Mouse (Mus musculus) midbrain, embryonic 10.5 days (tissue): ENCODE measurements around the gene Armcx2. TPM values are rescaled to one million over a fixed set of nuclear protein-coding genes. Genes with fewer than 3 reads are reported as not detected.
A peak's percentile ranks its signal among the peaks of the same experiment; 100 is the strongest.
"Not testable (repeated sequence)": the region's sequence is repeated elsewhere in the genome, so short reads cannot be mapped to it uniquely, and the experiment has no call there.

ENCODE experiments used
- DNase-seq: peaks from one replicate; pipeline ENCODE4 v3.0.0-alpha.2; 2017; ENCODE audit warnings: low spot score
- H3K27ac ChIP-seq: fragments of 300-500 bp; sonication (generic); replicated peaks from 2 replicates; pipeline ENCODE4 v1.5.1; 2016; ENCODE audit warnings: mild to moderate bottlenecking
- H3K27me3 ChIP-seq: fragments of 300-500 bp; sonication (generic); 2 replicates; pipeline ENCODE4 v1.6.1; 2016; ENCODE audit warnings: low read depth, mild to moderate bottlenecking; ENCODE audit not compliant: poor library complexity, severe bottlenecking
- H3K36me3 ChIP-seq: fragments of 300-500 bp; sonication (generic); 2 replicates; pipeline ENCODE4 v1.6.1; 2016; ENCODE audit warnings: mild to moderate bottlenecking, moderate library complexity
- H3K4me1 ChIP-seq: fragments of 300-500 bp; sonication (generic); 2 replicates; pipeline ENCODE4 v1.6.1; 2016
- H3K4me3 ChIP-seq: fragments of 300-500 bp; sonication (generic); 2 replicates; pipeline ENCODE4 v1.5.1; 2016; ENCODE audit warnings: mild to moderate bottlenecking, moderate library complexity
- H3K9me3 ChIP-seq: fragments of 300-500 bp; sonication (generic); replicated peaks from 2 replicates; pipeline ENCODE4 v1.6.1; 2016; ENCODE audit warnings: mild to moderate bottlenecking
- WGBS: fragments of 180-500 bp; shearing (Covaris S2); methylation state at CpG from one replicate; pipeline ENCODE4 v1.1.7; 2016; 5-methylcytosine and 5-hydroxymethylcytosine counted together
- polyA plus RNA-seq: library from polyadenylated mRNA; unstranded; fragments of >200 nt; fragmentation: Nextera tagmentation; extraction: Ambion mirVana; gene quantifications from 2 replicates; pipeline ENCODE4 v1.2.1, GENCODE M21; 2016

Armcx2 gene
- polyA plus RNA-seq, result 88.7 and 89.5 TPM in 2 replicates

- peak; percentile 71 for DNase-seq
- Histone ChIP-seq H3K9me3 (no peaks in the 10 kb centered on the region), H3K36me3 (peaks cover 23% of the 10 kb centered on the region), H3K27me3 (peaks cover 89% of the 10 kb centered on the region), H3K27ac (peak within 1 kb of the TSS; percentile 88), H3K4me1 (peaks cover 9% of the 10 kb centered on the region), H3K4me3 (peak within 1 kb of the TSS; percentile 70)
- 10% methylated on average over 16 of the region's 16 CpGs for WGBS
Observed at GRCm38 (mm10) chrX:134808755-134809224, at the start of gene Armcx2. Gene Armcx2, minus strand, starts transcription at chrX:134809221.

- H3K27ac ChIP-seq, result no peak overlapping the region
- H3K36me3 ChIP-seq, result no peaks in the 10 kb centered on the region
- WGBS, result 78% methylated on average over 4 of the region's 4 CpGs
- H3K27me3 ChIP-seq, result peaks cover 66% of the 10 kb centered on the region
- no peak for DNase-seq
- H3K9me3 ChIP-seq, result no peaks in the 10 kb centered on the region
- H3K4me1 ChIP-seq, result no peaks in the 10 kb centered on the region
- H3K4me3 ChIP-seq, result no peak overlapping the region
Observed at GRCm38 (mm10) chrX:134849662-134850061, 40.6 kb upstream of the Armcx2 start.

GRCm38 (mm10) chrX:134844424-134844823 is 35.4 kb upstream of the Armcx2 start:
- no peaks in the 10 kb centered on the region for H3K4me1 ChIP-seq
- peaks cover 78% of the 10 kb centered on the region for H3K27me3 ChIP-seq
- 68% methylated on average over 2 of the region's 2 CpGs for WGBS

GRCm38 (mm10) chrX:134830508-134830907 is 21.5 kb upstream of the Armcx2 start:
- Histone ChIP-seq H3K9me3 (no peaks in the 10 kb centered on the region), H3K4me3 (no peak overlapping the region), H3K27me3 (peaks cover 72% of the 10 kb centered on the region), H3K36me3 (no peaks in the 10 kb centered on the region), H3K27ac (no peak overlapping the region), H3K4me1 (no peaks in the 10 kb centered on the region)
- no peak for DNase-seq
- WGBS, result 82% methylated on average over 3 of the region's 3 CpGs

More at GRCm38 (mm10) chrX:134844424-134844823, 35.4 kb upstream of the Armcx2 start:
- Histone ChIP-seq H3K4me3 (no peak overlapping the region), H3K9me3 (no peaks in the 10 kb centered on the region), H3K36me3 (no peaks in the 10 kb centered on the region), H3K27ac (no peak overlapping the region)
- no peak for DNase-seq

- H3K4me3 ChIP-seq, result peak overlapping the region; percentile 70
- 23% methylated on average over 28 of the region's 28 CpGs for WGBS
Observed at GRCm38 (mm10) chrX:134807833-134808754, 927 bp downstream of the Armcx2 start.

GRCm38 (mm10) chrX:134787728-134788127 is 21.3 kb downstream of the Armcx2 start:
- no peak for DNase-seq

More at GRCm38 (mm10) chrX:134807833-134808754, 927 bp downstream of the Armcx2 start:
- peaks cover 23% of the 10 kb centered on the region for H3K36me3 ChIP-seq
- peak overlapping the region; percentile 88 for H3K27ac ChIP-seq
- H3K27me3 ChIP-seq, result peaks cover 93% of the 10 kb centered on the region
- peak; percentile 53 for DNase-seq
- H3K4me1 ChIP-seq, result peaks cover 9% of the 10 kb centered on the region
- H3K9me3 ChIP-seq, result no peaks in the 10 kb centered on the region

GRCm38 (mm10) chrX:134763428-134764198 is 45.4 kb downstream of the Armcx2 start:
- peaks cover 53% of the 10 kb centered on the region for H3K27me3 ChIP-seq
- not testable (repeated sequence) for H3K4me3 ChIP-seq, DNase-seq, H3K4me1 ChIP-seq, H3K27ac ChIP-seq, H3K9me3 ChIP-seq, H3K36me3 ChIP-seq
- WGBS, result 40% methylated on average over 4 of the region's 4 CpGs

More at GRCm38 (mm10) chrX:134787728-134788127, 21.3 kb downstream of the Armcx2 start:
- no peaks in the 10 kb centered on the region for H3K36me3 ChIP-seq
- H3K9me3 ChIP-seq, result no peaks in the 10 kb centered on the region
- H3K27me3 ChIP-seq, result peaks cover 54% of the 10 kb centered on the region
- H3K27ac ChIP-seq, result no peak overlapping the region
- no peak overlapping the region for H3K4me3 ChIP-seq
- H3K4me1 ChIP-seq, result no peaks in the 10 kb centered on the region
- 75% methylated on average over 4 of the region's 4 CpGs for WGBS

GRCm38 (mm10) chrX:134757293-134757995 is 51.6 kb downstream of the Armcx2 start:
- H3K4me3 ChIP-seq, result peak overlapping the region; percentile 57
- peak overlapping the region; percentile 80 for H3K27ac ChIP-seq
- DNase-seq, result no peak
- WGBS, result 26% methylated on average over 11 of the region's 13 CpGs
- no peaks in the 10 kb centered on the region for H3K9me3 ChIP-seq
- no peaks in the 10 kb centered on the region for H3K36me3 ChIP-seq
- peaks cover 12% of the 10 kb centered on the region for H3K4me1 ChIP-seq
- peaks cover 70% of the 10 kb centered on the region for H3K27me3 ChIP-seq

- Histone ChIP-seq H3K9me3 (no peaks in the 10 kb centered on the region), H3K4me1 (peaks cover 14% of the 10 kb centered on the region), H3K36me3 (no peaks in the 10 kb centered on the region), H3K27me3 (peaks cover 68% of the 10 kb centered on the region), H3K27ac (peak within 1 kb of the TSS; percentile 80), H3K4me3 (peak within 1 kb of the TSS; percentile 57)
- DNase-seq, result peak; percentile 67
- WGBS, result 24% methylated on average over 46 of the region's 46 CpGs
Observed at GRCm38 (mm10) chrX:134756434-134757292, 52.4 kb downstream of the Armcx2 start, which contains the start of gene Armcx3. Gene Armcx3, plus strand, starts transcription at chrX:134756595.
